Mouse (Mus musculus): ENCODE results near the gene Glrp1.

Gene Glrp1

GRCm38 (mm10) chr1:88509789-88510188, at the start of gene Glrp1:
Gene Glrp1, minus strand, starts transcription at chr1:88510066.
- DNase-seq (ENCODE audit: low spot score in 2 of 2) = no peak

- no peak for DNase-seq (ENCODE audit: low spot score in 2 of 2)
Observed at GRCm38 (mm10) chr1:88559258-88559657, 49.4 kb upstream of the Glrp1 start.

GRCm38 (mm10) chr1:88558793-88559192, 48.9 kb upstream of the Glrp1 start:
- DNase-seq (ENCODE audit: low spot score in 2 of 2) = no peak

GRCm38 (mm10) chr1:88556401-88556800, 46.5 kb upstream of the Glrp1 start:
- no peak for DNase-seq (ENCODE audit: low spot score in 2 of 2)

GRCm38 (mm10) chr1:88553500-88554187, 43.8 kb upstream of the Glrp1 start:
- no peak for DNase-seq (ENCODE audit: low spot score in 2 of 2)

- no peak for DNase-seq (ENCODE audit: low spot score in 2 of 2)
Observed at GRCm38 (mm10) chr1:88549263-88549662, 39.4 kb upstream of the Glrp1 start.

- no peak for DNase-seq (ENCODE audit: low spot score in 2 of 2)
Observed at GRCm38 (mm10) chr1:88547172-88547571, 37.3 kb upstream of the Glrp1 start.

GRCm38 (mm10) chr1:88543608-88544007, 33.7 kb upstream of the Glrp1 start:
- no peak for DNase-seq (ENCODE audit: low spot score in 2 of 2)

GRCm38 (mm10) chr1:88539823-88540222, 30.0 kb upstream of the Glrp1 start:
- DNase-seq (ENCODE audit: low spot score in 2 of 2) = no peak

- DNase-seq (ENCODE audit: low spot score in 2 of 2) = no peak
Observed at GRCm38 (mm10) chr1:88539256-88539655, 29.4 kb upstream of the Glrp1 start.

- DNase-seq (ENCODE audit: low spot score in 2 of 2) = no peak
Observed at GRCm38 (mm10) chr1:88536308-88536707, 26.4 kb upstream of the Glrp1 start.

- no peak for DNase-seq (ENCODE audit: low spot score in 2 of 2)
Observed at GRCm38 (mm10) chr1:88534091-88534490, 24.2 kb upstream of the Glrp1 start.

GRCm38 (mm10) chr1:88526161-88526560, 16.3 kb upstream of the Glrp1 start:
- no peak for DNase-seq (ENCODE audit: low spot score in 2 of 2)

- DNase-seq (ENCODE audit: low spot score in 2 of 2) = no peak
Observed at GRCm38 (mm10) chr1:88525622-88526021, 15.8 kb upstream of the Glrp1 start.

- no peak for DNase-seq (ENCODE audit: low spot score in 2 of 2)
Observed at GRCm38 (mm10) chr1:88521170-88521747, 11.4 kb upstream of the Glrp1 start.

GRCm38 (mm10) chr1:88513613-88514012, 3.7 kb upstream of the Glrp1 start:
- DNase-seq (ENCODE audit: low spot score in 2 of 2) = no peak

GRCm38 (mm10) chr1:88507886-88508285, 2.0 kb downstream of the Glrp1 start:
- no peak for DNase-seq (ENCODE audit: low spot score in 2 of 2)

- DNase-seq (ENCODE audit: low spot score in 2 of 2) = no peak
Observed at GRCm38 (mm10) chr1:88507214-88507613, 2.7 kb downstream of the Glrp1 start.

- no peak for DNase-seq (ENCODE audit: low spot score in 2 of 2)
Observed at GRCm38 (mm10) chr1:88506412-88506811, 3.5 kb downstream of the Glrp1 start.

GRCm38 (mm10) chr1:88505697-88506096, 4.2 kb downstream of the Glrp1 start:
- no peak for DNase-seq (ENCODE audit: low spot score in 2 of 2)

GRCm38 (mm10) chr1:88504531-88504945, 5.3 kb downstream of the Glrp1 start:
- no peak for DNase-seq (ENCODE audit: low spot score in 2 of 2)

GRCm38 (mm10) chr1:88502822-88503221, 7.0 kb downstream of the Glrp1 start:
- DNase-seq (ENCODE audit: low spot score in 2 of 2) = no peak

GRCm38 (mm10) chr1:88499230-88499737, 10.6 kb downstream of the Glrp1 start:
- no peak for DNase-seq (ENCODE audit: low spot score in 2 of 2)

All from frontal cortex, postnatal 25 days (tissue).